Mouse (Mus musculus) stomach, postnatal 0 days (tissue): ENCODE data around the gene Zg16. TPM values are rescaled to one million over a fixed set of nuclear protein-coding genes. Genes with fewer than 3 reads are reported as not detected.

Source experiments
- ATAC-seq: fragments of 200-750 bp; cut with Nextera tagmentation; 2 replicates; pipeline ENCODE4 v1.8.0; 2017; ENCODE audit not compliant: low FRiP score, low TSS enrichment
- DNase-seq: peaks from one replicate; pipeline ENCODE4 v3.0.0-alpha.2; 2016; ENCODE audit warnings: low spot score
- H3K27ac ChIP-seq: fragments of 300-500 bp; sonication (generic); replicated peaks from 2 replicates; pipeline ENCODE4 v1.5.1; 2014; ENCODE audit warnings: mild to moderate bottlenecking, control low read depth
- H3K27me3 ChIP-seq: fragments of 300-500 bp; sonication (generic); 2 replicates; pipeline ENCODE4 v1.6.1; 2014; ENCODE audit warnings: low read length; ENCODE audit not compliant: control insufficient read depth, insufficient read depth
- H3K36me3 ChIP-seq: fragments of 300-500 bp; sonication (generic); 2 replicates; pipeline ENCODE4 v1.6.1; 2014; ENCODE audit warnings: low read length, mixed read lengths; ENCODE audit not compliant: control insufficient read depth, insufficient read depth
- H3K4me1 ChIP-seq: fragments of 300-500 bp; sonication (generic); replicated peaks from 2 replicates; pipeline ENCODE4 v1.6.1; 2014; ENCODE audit warnings: antibody characterized with exemption; ENCODE audit not compliant: control insufficient read depth, insufficient read depth
- H3K4me2 ChIP-seq: fragments of 300-500 bp; sonication (generic); replicated peaks from 2 replicates; pipeline ENCODE4 v1.6.1; 2014; ENCODE audit warnings: low read depth, mild to moderate bottlenecking, control low read depth, moderate library complexity
- H3K4me3 ChIP-seq: fragments of 300-500 bp; sonication (generic); 2 replicates; pipeline ENCODE4 v1.5.1; 2014; ENCODE audit warnings: low read depth, low read length, control low read depth
- H3K9ac ChIP-seq: fragments of 300-500 bp; sonication (generic); 2 replicates; pipeline ENCODE4 v1.6.1; 2014; ENCODE audit warnings: mild to moderate bottlenecking, low read length, control low read depth, mixed read lengths
- H3K9me3 ChIP-seq: fragments of 300-500 bp; sonication (generic); 2 replicates; pipeline ENCODE4 v1.6.1; 2016; ENCODE audit warnings: low read length; ENCODE audit not compliant: control insufficient read depth
- CTCF ChIP-seq: IDR thresholded peaks from 2 replicates; pipeline ENCODE4 v1.5.1; 2016; ENCODE audit warnings: antibody characterized with exemption, low read depth, mild to moderate bottlenecking, moderate library complexity
- EP300 ChIP-seq: optimal IDR thresholded peaks from 2 replicates; pipeline ENCODE3; 2016; ENCODE audit warnings: antibody characterized with exemption
- WGBS: fragments of 180-500 bp; shearing (Covaris S2); extraction: QIAGEN DNeasy Blood & Tissue Kit; methylation state at CpG from one replicate; pipeline ENCODE4 v1.1.7; 2014; 5-methylcytosine and 5-hydroxymethylcytosine counted together
- microRNA-seq: library from miRNA; unstranded; fragments of <30 nt; microRNA quantifications from one replicate; pipeline ENCODE4, GENCODE M21; 2016
- polyA plus RNA-seq: library from polyadenylated mRNA; unstranded; fragments of >200 nt; fragmentation: Nextera tagmentation; extraction: Ambion mirVana; gene quantifications from 2 replicates; pipeline ENCODE4 v1.2.1, GENCODE M21; 2015

The Zg16 gene
- polyA plus RNA-seq, 1 experiment from 2014 or later: 1.8 TPM

GRCm38 (mm10) chr7:127008239-127009019 lies 78.7 kb downstream of the Zg16 start:
- Histone ChIP-seq H3K27me3 (no peaks in the 10 kb centered on the region), H3K4me2 (peak overlapping the region; percentile 2; the same call in 1 of the 2 replicates), H3K4me3 (no peak overlapping the region), H3K9ac (peak overlapping the region; percentile 19), H3K4me1 (0 out of 2 replicates have a peak, but pooled peaks cover 10% of the 10 kb centered on the region), H3K9me3 (no peaks in the 10 kb centered on the region), H3K27ac (peak overlapping the region; percentile 92), H3K36me3 (no peaks in the 10 kb centered on the region)
- ATAC-seq: peak; percentile 94
- 22% methylated on average over 9 of the region's 9 CpGs for WGBS
- peak; percentile 50 for TF ChIP-seq EP300
- no peak for TF ChIP-seq CTCF
- peak; percentile 86 for DNase-seq

GRCm38 (mm10) chr7:127007313-127008024 lies 79.7 kb downstream of the Zg16 start:
- H3K4me2 ChIP-seq: no peak overlapping the region
- H3K9me3 ChIP-seq: no peaks in the 10 kb centered on the region
- 83% methylated on average over 6 of the region's 6 CpGs for WGBS
- TF ChIP-seq EP300: no peak
- no peak for TF ChIP-seq CTCF
- no peak overlapping the region for H3K9ac ChIP-seq
- H3K27me3 ChIP-seq: no peaks in the 10 kb centered on the region
- H3K36me3 ChIP-seq: no peaks in the 10 kb centered on the region
- 0 out of 2 replicates have a peak, but pooled peaks cover 10% of the 10 kb centered on the region for H3K4me1 ChIP-seq
- ATAC-seq (no peak), DNase-seq (no peak)
- peak overlapping the region; percentile 92; the same call in 1 of the 2 replicates for H3K27ac ChIP-seq
- no peak overlapping the region for H3K4me3 ChIP-seq

- no peaks in the 10 kb centered on the region for H3K9me3 ChIP-seq
- H3K9ac ChIP-seq: no peak overlapping the region
- H3K27me3 ChIP-seq: no peaks in the 10 kb centered on the region
- H3K4me3 ChIP-seq: no peak overlapping the region
- DNase-seq (no peak), ATAC-seq (no peak)
- 70% methylated on average over 4 of the region's 4 CpGs for WGBS
- no peak overlapping the region for H3K4me2 ChIP-seq
- TF ChIP-seq EP300 (no peak), CTCF (peak; percentile 50)
- no peak overlapping the region for H3K27ac ChIP-seq
- H3K36me3 ChIP-seq: no peaks in the 10 kb centered on the region
- H3K4me1 ChIP-seq: 0 out of 2 replicates have a peak, but pooled peaks cover 9% of the 10 kb centered on the region
These were observed 82.8 kb downstream of the Zg16 start for GRCm38 (mm10) chr7:127004122-127004875.

- Histone ChIP-seq H3K27me3 (no peaks in the 10 kb centered on the region), H3K4me1 (0 out of 2 replicates have a peak, but pooled peaks cover 4% of the 10 kb centered on the region), H3K9ac (no peak overlapping the region), H3K4me2 (no peak overlapping the region), H3K36me3 (no peaks in the 10 kb centered on the region), H3K4me3 (no peak overlapping the region), H3K27ac (no peak overlapping the region), H3K9me3 (no peaks in the 10 kb centered on the region)
- no peak for TF ChIP-seq EP300
- no peak for TF ChIP-seq CTCF
- ATAC-seq: no peak
- WGBS: 74% methylated on average over 5 of the region's 5 CpGs
- DNase-seq: no peak
These were observed 83.5 kb downstream of the Zg16 start for GRCm38 (mm10) chr7:127003620-127004019.

Small RNA genes lying within 50 kb of the gene (microRNA-seq; reads per million reads assigned to microRNA genes)
- gene Gm44343: not detected

Other genes starting within 250 kb of the Zg16 start
- gene Doc2a, start 239.9 kb downstream of the Zg16 start, polyA plus RNA-seq: 0.15 and 0.41 TPM in 2 replicates
- gene Hirip3, start 225.4 kb downstream of the Zg16 start, polyA plus RNA-seq: 5.7 and 7.6 TPM in 2 replicates
- 31.0 and 34.4 TPM in 2 replicates for gene Ino80e, start 225.0 kb downstream of the Zg16 start, polyA plus RNA-seq
- gene Taok2, start 202.6 kb downstream of the Zg16 start, polyA plus RNA-seq: 13.9 TPM in 2 replicates
- gene Tmem219, start 164.4 kb downstream of the Zg16 start, polyA plus RNA-seq: 32.9 and 36.3 TPM in 2 replicates
- gene Kctd13, start 158.4 kb downstream of the Zg16 start, polyA plus RNA-seq: 9.7 and 10.2 TPM in 2 replicates
- gene Asphd1, start 137.7 kb downstream of the Zg16 start, polyA plus RNA-seq: 0.28 and 0.40 TPM in 2 replicates
- gene Sez6l2, start 136.8 kb downstream of the Zg16 start, polyA plus RNA-seq: 1.5 and 1.6 TPM in 2 replicates
- gene Cdipt, start 111.4 kb downstream of the Zg16 start, polyA plus RNA-seq: 79.3 and 80.4 TPM in 2 replicates
- 1.5 and 1.7 TPM in 2 replicates for gene Cdiptos, start 111.2 kb downstream of the Zg16 start, polyA plus RNA-seq
- gene Mvp, start 72.7 kb downstream of the Zg16 start, polyA plus RNA-seq: 49.5 and 50.0 TPM in 2 replicates
- 0.42 TPM in 1 of 2 replicates, not detected in the other for gene Pagr1b, start 70.8 kb downstream of the Zg16 start, polyA plus RNA-seq
- gene Pagr1a, start 70.0 kb downstream of the Zg16 start, polyA plus RNA-seq: 8.7 and 25.1 TPM in 2 replicates
- 12.0 and 27.5 TPM in 2 replicates for gene Gm42742, start 66.2 kb downstream of the Zg16 start, polyA plus RNA-seq
- 1.7 and 2.9 TPM in 2 replicates for gene Prrt2, start 66.1 kb downstream of the Zg16 start, polyA plus RNA-seq
- 21.3 and 25.5 TPM in 2 replicates for gene Maz, start 60.3 kb downstream of the Zg16 start, polyA plus RNA-seq
- gene Kif22, start 44.9 kb downstream of the Zg16 start, polyA plus RNA-seq: 20.8 and 24.4 TPM in 2 replicates
- gene AI467606, start 4.0 kb upstream of the Zg16 start, polyA plus RNA-seq: 4.0 and 4.1 TPM in 2 replicates
- gene Qprt, start 34.9 kb upstream of the Zg16 start, polyA plus RNA-seq: 0.89 and 1.4 TPM in 2 replicates
- 0.21 and 0.22 TPM in 2 replicates for gene Spn, start 50.5 kb upstream of the Zg16 start, polyA plus RNA-seq
- 22.8 and 25.2 TPM in 2 replicates for gene Cd2bp2, start 108.7 kb upstream of the Zg16 start, polyA plus RNA-seq
- 11.7 and 12.1 TPM in 2 replicates for gene Tbc1d10b, start 121.1 kb upstream of the Zg16 start, polyA plus RNA-seq
- 11.7 and 15.9 TPM in 2 replicates for gene Mylpf, start 121.6 kb upstream of the Zg16 start, polyA plus RNA-seq
- gene Zfp553, start 145.7 kb upstream of the Zg16 start, polyA plus RNA-seq: 11.4 and 12.2 TPM in 2 replicates
- 7.0 and 7.9 TPM in 2 replicates for gene Sept1, start 145.8 kb upstream of the Zg16 start, polyA plus RNA-seq
- 27.3 and 29.6 TPM in 2 replicates for gene Zfp771, start 156.9 kb upstream of the Zg16 start, polyA plus RNA-seq
- 79.8 and 84.5 TPM in 2 replicates for gene Dctpp1, start 173.4 kb upstream of the Zg16 start, polyA plus RNA-seq
- 113 and 115 TPM in 2 replicates for gene Sephs2, start 186.7 kb upstream of the Zg16 start, polyA plus RNA-seq
- gene Itgal, start 208.9 kb upstream of the Zg16 start, polyA plus RNA-seq: 0.80 and 1.1 TPM in 2 replicates